Mouse (Mus musculus) G1E (cell line): ENCODE measurements around the gene Cpeb1.

Experiments
- CTCF ChIP-seq: IDR thresholded peaks from 2 replicates; pipeline ENCODE4 v1.5.1; 2012; ENCODE audit warnings: low read depth, low read length, inconsistent platforms, mixed read lengths
- GATA1 ChIP-seq: IDR thresholded peaks from 2 replicates; pipeline ENCODE4 v1.6.1; 2012; ENCODE audit warnings: borderline replicate concordance, low read length, inconsistent platforms, mixed read lengths
- GATA2 ChIP-seq: IDR thresholded peaks from 2 replicates; pipeline ENCODE4 v1.6.1; 2012; ENCODE audit warnings: low read depth, low read length, inconsistent platforms, borderline replicate concordance
- POLR2AphosphoS5 ChIP-seq: IDR thresholded peaks from 2 replicates; pipeline ENCODE4 v1.6.1; 2012; ENCODE audit warnings: low read depth, low read length, inconsistent platforms; ENCODE audit not compliant: insufficient replicate concordance
- TAL1 ChIP-seq: conservative IDR thresholded peaks from 2 replicates; pipeline ENCODE4 v1.6.1; 2012; ENCODE audit warnings: low read depth, low read length, inconsistent platforms, mixed read lengths

- TF ChIP-seq CTCF (no peak), TAL1 (no peak), GATA1 (no peak), GATA2 (no peak), POLR2AphosphoS5 (no peak)
These were observed 116.8 kb downstream of the Cpeb1 start for GRCm38 (mm10) chr7:81338522-81338873.
